Mouse (Mus musculus) skeletal muscle tissue, adult 2 months (tissue): ENCODE results near the gene Dnali1.

Experiments
- DNase-seq: peaks from one replicate; pipeline ENCODE4 v3.0.0-alpha.2; 2012; ENCODE audit warnings: low read depth, low spot score

Gene Dnali1

GRCm38 (mm10) chr4:125034341-125034740 is 31.2 kb downstream of the Dnali1 start:
- DNase-seq: no peak

- peak; percentile 82 for DNase-seq
Measured at GRCm38 (mm10) chr4:125029891-125030614, 35.5 kb downstream of the Dnali1 start.

- no peak for DNase-seq
Measured at GRCm38 (mm10) chr4:125020780-125021538, 44.5 kb downstream of the Dnali1 start.

GRCm38 (mm10) chr4:125017431-125017830 is 48.1 kb downstream of the Dnali1 start:
- DNase-seq: no peak

GRCm38 (mm10) chr4:125015806-125016635 is 49.5 kb downstream of the Dnali1 start, which contains the start of gene Gnl2:
Gene Gnl2, plus strand, starts transcription at chr4:125016585.
- DNase-seq: no peak

GRCm38 (mm10) chr4:125008712-125009111 is 56.8 kb downstream of the Dnali1 start:
- DNase-seq: no peak

- DNase-seq: no peak
Measured at GRCm38 (mm10) chr4:125008220-125008619, 57.3 kb downstream of the Dnali1 start.

GRCm38 (mm10) chr4:125007460-125007859 is 58.0 kb downstream of the Dnali1 start:
- no peak for DNase-seq
